Mouse (Mus musculus) stomach, postnatal 0 days (tissue): ENCODE data around the gene Bmyc.
"Not testable (repeated sequence)": the region's sequence is repeated elsewhere in the genome, so short reads cannot be mapped to it uniquely, and the experiment has no call there.

Experiments used
- CTCF ChIP-seq: IDR thresholded peaks from 2 replicates; pipeline ENCODE4 v1.5.1; 2016; ENCODE audit warnings: antibody characterized with exemption, low read depth, mild to moderate bottlenecking, moderate library complexity
- EP300 ChIP-seq: optimal IDR thresholded peaks from 2 replicates; pipeline ENCODE3; 2016; ENCODE audit warnings: antibody characterized with exemption

GRCm38 (mm10) chr2:25709791-25710190 lies 3.3 kb downstream of the Bmyc start:
- not testable (repeated sequence) for TF ChIP-seq EP300, CTCF
